Mouse (Mus musculus) G1E (cell line): ENCODE results near the gene Stk19.

Source experiments
- CTCF ChIP-seq: IDR thresholded peaks from 2 replicates; pipeline ENCODE4 v1.5.1; 2012; ENCODE audit warnings: low read depth, low read length, inconsistent platforms, mixed read lengths
- GATA1 ChIP-seq: IDR thresholded peaks from 2 replicates; pipeline ENCODE4 v1.6.1; 2012; ENCODE audit warnings: borderline replicate concordance, low read length, inconsistent platforms, mixed read lengths

- TF ChIP-seq GATA1, result no peak
- peak; percentile 60; the same call in 1 of the 2 replicates for TF ChIP-seq CTCF
These were observed 19.1 kb upstream of the Stk19 start for GRCm38 (mm10) chr17:34855825-34856224.
